Mouse (Mus musculus): Measurements from ENCODE around the gene Dennd1a. TPM values are rescaled to one million over a fixed set of nuclear protein-coding genes. Genes with fewer than 3 reads are reported as not detected.

Gene Dennd1a
- total RNA-seq, 2 experiments from 2014 or later = 31.9 to 32.1 TPM

GRCm38 (mm10) chr2:37788176-37788962, 498.8 kb downstream of the Dennd1a start:
- ATAC-seq (ENCODE audit: poor library complexity, severe bottlenecking) = no peak

- no peak for ATAC-seq (ENCODE audit: poor library complexity, severe bottlenecking)
These were observed 500.7 kb downstream of the Dennd1a start for GRCm38 (mm10) chr2:37786461-37786860.

GRCm38 (mm10) chr2:37784473-37784872, 502.7 kb downstream of the Dennd1a start:
- ATAC-seq (ENCODE audit: poor library complexity, severe bottlenecking) = no peak

GRCm38 (mm10) chr2:37782002-37782401, 505.2 kb downstream of the Dennd1a start:
- no peak for ATAC-seq (ENCODE audit: poor library complexity, severe bottlenecking)

GRCm38 (mm10) chr2:37781421-37781820, 505.8 kb downstream of the Dennd1a start:
- ATAC-seq (ENCODE audit: poor library complexity, severe bottlenecking) = no peak

- ATAC-seq (ENCODE audit: poor library complexity, severe bottlenecking) = no peak
These were observed 506.8 kb downstream of the Dennd1a start for GRCm38 (mm10) chr2:37780270-37780929.

- ATAC-seq (ENCODE audit: poor library complexity, severe bottlenecking) = no peak
These were observed 509.1 kb downstream of the Dennd1a start for GRCm38 (mm10) chr2:37777958-37778720.

- ATAC-seq (ENCODE audit: poor library complexity, severe bottlenecking) = no peak
These were observed 510.4 kb downstream of the Dennd1a start for GRCm38 (mm10) chr2:37776611-37777411.

GRCm38 (mm10) chr2:37776016-37776415, 511.2 kb downstream of the Dennd1a start, which contains the start of gene Crb2:
Crb2 (plus strand) TSS chr2:37776249.
- no peak for ATAC-seq (ENCODE audit: poor library complexity, severe bottlenecking)

GRCm38 (mm10) chr2:37774571-37774970, 512.6 kb downstream of the Dennd1a start:
- ATAC-seq (ENCODE audit: poor library complexity, severe bottlenecking) = no peak

GRCm38 (mm10) chr2:37771618-37772285, 515.4 kb downstream of the Dennd1a start:
- ATAC-seq (ENCODE audit: poor library complexity, severe bottlenecking) = peak; percentile 88

GRCm38 (mm10) chr2:37769793-37770192, 517.4 kb downstream of the Dennd1a start:
- no peak for ATAC-seq (ENCODE audit: poor library complexity, severe bottlenecking)

GRCm38 (mm10) chr2:37768903-37769302, 518.3 kb downstream of the Dennd1a start:
- ATAC-seq (ENCODE audit: poor library complexity, severe bottlenecking) = no peak

- no peak for ATAC-seq (ENCODE audit: poor library complexity, severe bottlenecking)
These were observed 519.5 kb downstream of the Dennd1a start for GRCm38 (mm10) chr2:37767739-37768138.

- ATAC-seq (ENCODE audit: poor library complexity, severe bottlenecking) = no peak
These were observed 520.1 kb downstream of the Dennd1a start for GRCm38 (mm10) chr2:37767080-37767547.

- ATAC-seq (ENCODE audit: poor library complexity, severe bottlenecking) = peak; percentile 31
These were observed 521.0 kb downstream of the Dennd1a start for GRCm38 (mm10) chr2:37766027-37766761.

- peak; percentile 25; the same call in 1 of the 2 replicates for ATAC-seq (ENCODE audit: poor library complexity, severe bottlenecking)
These were observed 522.1 kb downstream of the Dennd1a start for GRCm38 (mm10) chr2:37765082-37765483.

- ATAC-seq (ENCODE audit: poor library complexity, severe bottlenecking) = no peak
These were observed 522.7 kb downstream of the Dennd1a start for GRCm38 (mm10) chr2:37764514-37764913.

- no peak for ATAC-seq (ENCODE audit: poor library complexity, severe bottlenecking)
These were observed 523.6 kb downstream of the Dennd1a start for GRCm38 (mm10) chr2:37763638-37764037.

Measured in megakaryocyte, adult 5-6 weeks (primary cell).